Mouse (Mus musculus): ENCODE data around the gene Galnt9.

DNA sequence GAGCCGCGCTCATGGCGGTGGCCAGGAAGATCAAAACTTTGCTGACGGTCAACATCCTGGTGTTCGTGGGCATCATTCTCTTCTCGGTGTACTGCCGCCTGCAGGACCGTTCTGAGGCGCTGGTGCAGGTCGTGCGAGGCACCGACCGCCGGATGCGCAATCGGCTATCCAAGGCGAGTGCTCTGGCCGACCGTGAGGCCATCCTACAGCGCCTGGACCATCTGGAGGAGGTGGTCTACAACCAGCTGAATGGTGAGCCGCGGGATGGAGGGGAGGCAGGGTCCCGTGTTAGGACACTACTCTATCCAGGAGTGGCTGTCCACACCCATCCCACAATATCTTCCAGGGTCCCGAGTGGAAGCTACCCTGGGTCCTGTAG is 525 bp downstream of the Galnt9 start:
- TF ChIP-seq POLR2A (IDR thresholded peaks at IDR 0.05; ENCODE audit: borderline replicate concordance, control insufficient read depth, low read depth, low read length) (no peak), CTCF (IDR thresholded peaks at IDR 0.05; ENCODE audit: control insufficient read depth, insufficient read depth, low read length) (no peak)

All from bone marrow, adult 2 months (tissue).